Mouse (Mus musculus): ENCODE results near the gene Slc7a6. TPM values are rescaled to one million over a fixed set of nuclear protein-coding genes. Genes with fewer than 3 reads are reported as not detected.

Gene Slc7a6
- 10 to 100 TPM in 1 of 2 experiments, 1 to 10 TPM in 1; 5.8 to 11.0 TPM for total RNA-seq (2021)
- long read RNA-seq, experiment 1, partial matches to known transcripts, result 0 of 1 reads
- long read RNA-seq, experiment 1, other reads (novel, unspliced or antisense), result 1 of 1 reads
- long read RNA-seq, experiment 2, partial matches to known transcripts, result 1 of 2 reads
- long read RNA-seq, experiment 2, other reads (novel, unspliced or antisense), result 1 of 2 reads

DNA sequence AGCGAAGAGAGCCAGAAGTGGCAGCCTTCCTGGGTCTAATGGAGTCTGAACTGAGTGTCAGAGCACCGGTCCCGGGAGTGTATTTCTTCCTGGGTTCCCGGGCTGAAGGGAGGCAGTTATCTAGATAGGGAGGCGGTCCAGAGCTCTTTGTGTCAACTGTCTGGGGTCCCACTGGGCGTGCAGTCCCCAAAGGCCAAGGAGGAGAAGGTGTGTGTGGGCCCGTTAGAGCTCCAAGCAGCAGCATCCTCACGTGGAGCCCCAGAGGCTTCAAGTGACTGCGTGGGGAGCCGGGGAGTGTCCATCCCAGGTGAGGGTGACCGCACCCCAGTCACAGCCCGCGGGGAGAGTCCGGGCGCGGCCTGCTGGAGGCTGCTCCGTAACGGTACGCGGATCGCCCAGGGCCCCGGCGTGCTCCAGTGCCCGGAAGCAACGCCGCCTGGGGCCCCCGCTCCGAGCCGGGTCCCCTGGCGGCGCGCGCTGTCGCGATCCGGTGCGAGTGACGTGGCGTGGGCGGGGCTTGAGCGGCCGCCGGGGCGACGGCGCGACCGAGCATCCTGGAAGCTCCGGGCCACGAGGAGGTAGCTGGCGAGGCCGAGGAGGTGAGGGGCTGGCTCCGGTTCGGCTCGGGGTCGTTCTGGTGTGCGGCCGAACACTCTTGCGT lies at the start of gene Slc7a6:
Gene Slc7a6 (plus strand): TSS at position 502 of the 661 bp plus-strand sequence.
- DNase-seq, result peak; percentile 83

DNA sequence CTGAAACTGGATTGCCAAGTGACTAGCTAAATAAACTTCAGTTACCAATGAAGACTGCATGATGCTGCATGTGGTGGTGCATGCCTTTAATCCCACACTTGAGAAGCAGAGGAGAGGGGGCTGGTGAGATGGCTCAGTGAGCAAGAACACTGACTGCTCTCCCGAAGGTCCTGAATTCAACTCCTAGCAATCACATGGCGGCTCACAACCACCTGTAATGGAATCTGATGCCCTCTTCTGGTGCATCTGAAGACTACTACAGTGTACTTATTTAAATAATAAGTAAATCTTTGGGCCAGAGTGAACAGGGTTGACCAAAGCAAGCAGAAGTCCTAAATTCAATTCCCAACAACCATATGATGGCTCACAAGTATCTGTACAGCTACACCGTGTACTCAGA lies 45.2 kb upstream of the Slc7a6 start:
- no peak for DNase-seq

DNA sequence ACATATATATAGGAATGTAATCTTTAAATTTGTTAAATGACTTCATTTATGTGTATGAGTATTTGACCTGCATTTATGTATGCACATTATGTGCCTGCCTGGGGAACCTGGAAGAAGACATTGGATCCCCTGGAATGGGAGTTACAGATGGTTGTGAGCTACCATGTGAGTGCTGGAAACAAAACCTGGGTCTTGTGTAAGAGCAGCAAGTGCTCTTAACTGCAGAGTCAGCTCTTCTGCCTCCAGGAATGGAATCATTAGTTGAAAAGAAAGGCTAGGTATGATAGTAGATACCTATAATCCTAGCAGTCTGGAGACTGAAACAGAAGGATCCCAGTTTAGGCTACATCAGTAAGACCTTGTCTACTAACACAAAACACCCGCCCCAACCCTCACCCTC lies 42.6 kb upstream of the Slc7a6 start:
- no peak for DNase-seq

DNA sequence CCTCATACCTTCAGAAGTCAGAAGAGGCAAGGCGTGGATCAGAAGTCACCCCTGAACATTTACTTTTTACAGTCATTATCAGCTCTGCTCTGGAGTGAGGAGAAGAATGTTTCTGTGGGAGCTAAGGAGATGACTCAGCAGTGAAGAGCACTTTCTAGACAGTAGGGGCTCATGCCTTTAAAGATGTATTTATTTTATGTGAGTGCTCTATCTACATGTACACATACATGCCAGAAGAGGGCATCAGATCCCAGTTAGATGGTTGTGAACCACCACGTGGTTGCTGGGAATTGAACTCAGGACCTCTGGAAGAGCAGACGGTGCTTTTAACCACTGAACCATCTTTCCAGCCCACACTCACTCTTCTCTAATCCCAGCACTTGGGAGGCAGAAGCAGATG lies 41.6 kb upstream of the Slc7a6 start:
- DNase-seq, result no peak

DNA sequence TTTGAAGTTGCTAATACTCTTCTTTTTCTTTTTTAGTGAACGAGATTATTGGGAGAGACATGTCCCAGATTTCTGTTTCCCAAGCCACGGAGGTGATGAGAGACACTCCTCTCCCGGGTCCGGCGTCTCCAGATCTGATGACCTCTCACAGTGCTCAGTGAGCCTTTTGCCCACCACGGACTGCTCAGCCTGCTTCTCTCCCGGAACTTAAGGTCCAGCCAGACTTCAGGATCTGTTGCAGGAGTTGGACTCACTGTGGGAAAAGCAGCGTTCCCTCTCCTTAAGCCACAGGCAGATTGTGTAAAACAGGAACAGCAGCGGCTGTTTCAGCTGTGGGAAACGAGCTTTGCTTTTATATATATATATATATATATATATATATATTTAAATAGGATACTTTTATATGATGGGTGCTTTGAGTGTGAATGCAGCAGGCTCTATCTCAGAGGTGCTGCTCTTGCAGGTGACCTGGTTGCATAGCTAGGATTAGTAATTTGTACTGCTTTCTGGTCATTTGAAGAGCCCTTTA lies 40.7 kb upstream of the Slc7a6 start:
- no peak for DNase-seq

DNA sequence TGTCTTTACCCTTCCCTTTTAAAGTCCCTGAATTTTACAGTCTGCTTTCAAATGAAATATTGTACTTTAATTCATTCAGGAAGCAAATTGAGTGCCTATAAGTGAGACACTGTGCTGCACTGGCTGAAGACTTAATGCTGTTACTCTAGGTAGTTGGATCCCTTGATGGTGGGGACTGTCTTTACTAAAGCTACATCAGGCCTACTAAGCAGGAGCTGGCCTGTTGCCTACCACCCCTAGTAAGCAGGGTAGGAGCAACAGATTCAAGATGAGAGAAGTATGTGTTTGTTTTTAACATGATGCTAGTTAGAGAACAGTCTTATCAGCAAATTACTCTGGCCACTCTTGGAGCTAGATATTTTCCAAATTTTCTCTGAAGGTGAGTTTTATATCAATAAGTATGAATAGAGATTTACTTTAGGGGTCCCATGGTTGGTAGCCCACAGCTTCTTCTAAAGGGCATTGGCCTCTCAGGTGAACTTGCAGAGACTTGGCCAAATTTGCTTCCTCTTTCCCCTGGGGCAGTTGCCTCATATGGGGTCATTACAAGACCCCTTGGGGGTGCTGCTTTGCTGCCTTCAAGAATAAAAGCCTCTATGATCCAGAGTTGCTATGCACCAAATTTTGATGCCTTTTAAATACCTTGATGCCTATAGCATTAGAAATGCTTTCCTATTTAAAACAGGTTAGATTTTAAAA lies 39.3 kb upstream of the Slc7a6 start:
- DNase-seq, result peak; percentile 14

DNA sequence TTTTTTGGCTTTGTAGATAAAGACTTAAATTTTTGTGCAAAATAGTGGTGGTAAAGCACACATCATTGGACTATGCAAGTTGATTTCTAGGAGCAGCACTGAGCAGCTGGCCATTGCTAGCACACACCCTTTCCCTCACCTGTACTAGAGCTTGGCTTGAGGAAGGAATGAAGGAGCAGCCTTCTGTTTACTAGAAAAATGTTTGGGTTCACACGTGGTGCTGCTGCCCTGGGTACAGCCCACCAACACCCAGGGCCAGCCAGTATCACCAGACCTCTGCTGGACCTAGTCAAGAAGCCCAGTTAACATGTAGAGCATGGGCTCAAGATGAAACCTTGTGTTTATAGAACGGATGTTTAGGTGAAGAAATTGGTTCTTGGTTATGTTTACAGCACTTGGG lies 38.7 kb upstream of the Slc7a6 start:
- no peak for DNase-seq

DNA sequence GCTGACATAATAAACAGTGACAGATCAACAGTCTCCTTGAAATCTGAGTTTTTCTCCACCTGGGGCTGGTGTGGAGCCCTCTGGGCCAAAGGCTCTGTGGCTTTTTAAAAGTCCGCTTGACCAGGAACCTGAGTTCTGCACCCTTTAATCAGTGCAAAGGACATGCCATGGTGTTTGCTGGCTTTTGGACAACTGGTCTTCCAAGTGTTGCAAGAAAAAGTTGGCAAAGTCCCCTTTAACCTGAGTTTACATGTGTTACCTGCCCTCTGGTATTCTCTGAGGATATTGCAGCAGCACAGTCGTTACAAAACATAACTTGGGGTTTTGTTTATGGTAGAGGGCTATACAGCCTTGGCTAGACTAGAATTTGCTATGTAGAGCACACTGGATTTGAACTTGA lies 38.2 kb upstream of the Slc7a6 start:
- no peak for DNase-seq

DNA sequence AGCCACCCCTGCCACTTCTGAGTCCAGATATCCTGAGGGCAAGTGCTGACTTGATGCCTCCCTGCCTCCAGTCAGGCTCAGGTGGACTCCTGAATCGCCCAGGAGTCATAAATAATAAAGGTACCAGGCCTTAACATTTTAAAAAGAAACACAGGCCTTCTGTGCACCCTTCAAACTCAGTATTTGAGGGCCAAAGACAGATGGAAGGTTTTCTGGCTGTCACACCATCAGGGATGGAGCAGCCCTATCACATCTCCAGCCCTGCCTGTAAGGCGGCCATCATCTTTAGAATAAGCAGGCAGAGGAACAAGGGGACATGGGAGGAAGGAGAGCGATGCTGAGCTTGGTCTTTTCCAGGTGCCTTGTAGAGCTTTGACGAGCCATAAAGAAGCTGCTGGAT lies 37.6 kb upstream of the Slc7a6 start:
- no peak for DNase-seq

DNA sequence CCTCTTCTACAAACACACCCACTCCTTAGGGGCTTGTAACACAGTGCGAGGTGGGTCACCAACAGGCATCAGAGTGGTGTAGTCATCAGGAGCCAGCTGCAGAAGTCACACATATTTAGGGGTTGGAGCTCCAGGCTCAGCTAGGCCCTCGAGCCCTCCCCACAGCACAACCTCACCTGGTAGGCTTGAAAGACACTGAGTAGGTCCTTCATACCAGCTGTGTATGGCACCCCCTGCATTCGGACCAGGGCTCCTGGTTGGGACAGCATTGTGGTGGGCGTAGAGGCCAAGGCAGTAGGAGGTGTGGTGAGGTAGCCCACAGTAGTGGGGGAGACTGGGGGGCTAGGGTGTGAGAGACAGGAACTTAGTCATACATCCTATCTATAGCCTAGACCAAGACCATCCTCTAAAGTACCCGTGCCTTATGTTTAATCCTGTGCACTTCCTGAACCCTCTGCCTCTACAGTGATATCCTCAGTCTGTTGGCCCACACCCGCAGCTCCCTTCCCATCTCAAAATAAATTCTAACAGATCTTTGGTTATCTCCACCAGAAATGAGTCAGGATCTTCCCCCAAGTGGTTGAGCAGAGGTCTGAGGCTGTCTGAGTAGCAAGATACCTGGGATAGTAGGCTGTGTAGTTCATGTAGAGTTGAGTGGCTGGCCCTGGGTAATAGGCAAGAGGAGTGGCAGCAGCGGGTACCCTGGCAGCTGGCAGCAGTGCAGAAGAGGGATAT lies 37.0 kb upstream of the Slc7a6 start:
- DNase-seq, result no peak

DNA sequence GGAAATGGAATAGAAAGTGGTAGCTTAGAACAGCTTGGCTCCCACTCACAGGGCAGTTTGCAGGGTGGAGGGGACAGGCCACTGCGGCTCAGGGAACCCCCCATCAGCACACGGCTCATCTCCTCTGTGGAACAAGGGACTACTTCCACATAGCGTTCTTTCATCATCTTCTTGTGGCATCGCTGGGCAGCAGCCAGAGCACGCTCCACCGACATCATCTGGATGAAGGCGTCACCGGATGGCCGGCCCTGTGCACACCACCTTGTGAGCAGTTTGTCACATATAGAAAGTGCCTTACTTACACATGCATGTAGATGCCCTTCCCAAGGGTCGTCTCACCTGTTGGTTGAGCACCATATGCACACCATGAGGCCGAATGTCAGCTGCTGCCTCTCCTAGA lies 36.3 kb upstream of the Slc7a6 start:
- no peak for DNase-seq

DNA sequence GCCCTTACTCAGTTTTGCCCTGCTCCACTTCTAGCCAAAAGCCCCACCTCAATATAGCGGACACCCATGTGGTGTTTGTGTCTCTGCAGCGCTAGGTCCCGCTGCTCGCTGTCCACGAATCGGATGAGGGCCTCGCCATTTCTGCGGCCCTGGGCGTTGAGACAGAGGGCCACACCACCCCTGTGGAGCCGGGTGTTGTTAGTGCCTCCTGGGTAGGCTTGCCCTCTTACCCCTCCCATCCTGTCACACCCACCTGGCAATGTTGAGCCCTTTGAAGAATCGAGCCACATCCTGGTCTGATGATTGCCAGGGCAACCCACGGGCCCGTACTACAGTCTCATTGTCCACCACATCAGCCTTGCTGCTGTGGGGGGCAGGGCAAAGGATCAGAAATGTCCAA lies 35.1 kb upstream of the Slc7a6 start:
- DNase-seq, result no peak

DNA sequence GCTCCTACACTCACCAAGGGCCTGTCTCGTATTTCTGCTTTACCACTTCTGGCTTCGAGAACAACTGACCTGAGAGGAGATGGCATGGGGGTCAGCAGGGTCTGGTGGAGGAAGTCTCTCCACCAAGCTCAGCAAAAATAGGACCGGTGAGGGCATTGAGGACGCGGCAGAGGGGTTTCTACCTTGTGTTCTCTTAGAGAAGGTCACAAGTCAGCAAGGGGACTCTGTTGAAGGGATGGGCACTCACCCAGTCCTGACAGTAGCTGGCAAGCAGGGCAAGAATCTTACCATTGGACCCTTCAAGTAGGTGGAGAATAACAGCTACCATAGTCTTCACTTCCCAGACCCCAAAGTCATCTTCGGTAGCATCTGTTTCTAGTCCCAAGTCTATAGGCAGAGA lies 34.7 kb upstream of the Slc7a6 start:
- no peak for DNase-seq

DNA sequence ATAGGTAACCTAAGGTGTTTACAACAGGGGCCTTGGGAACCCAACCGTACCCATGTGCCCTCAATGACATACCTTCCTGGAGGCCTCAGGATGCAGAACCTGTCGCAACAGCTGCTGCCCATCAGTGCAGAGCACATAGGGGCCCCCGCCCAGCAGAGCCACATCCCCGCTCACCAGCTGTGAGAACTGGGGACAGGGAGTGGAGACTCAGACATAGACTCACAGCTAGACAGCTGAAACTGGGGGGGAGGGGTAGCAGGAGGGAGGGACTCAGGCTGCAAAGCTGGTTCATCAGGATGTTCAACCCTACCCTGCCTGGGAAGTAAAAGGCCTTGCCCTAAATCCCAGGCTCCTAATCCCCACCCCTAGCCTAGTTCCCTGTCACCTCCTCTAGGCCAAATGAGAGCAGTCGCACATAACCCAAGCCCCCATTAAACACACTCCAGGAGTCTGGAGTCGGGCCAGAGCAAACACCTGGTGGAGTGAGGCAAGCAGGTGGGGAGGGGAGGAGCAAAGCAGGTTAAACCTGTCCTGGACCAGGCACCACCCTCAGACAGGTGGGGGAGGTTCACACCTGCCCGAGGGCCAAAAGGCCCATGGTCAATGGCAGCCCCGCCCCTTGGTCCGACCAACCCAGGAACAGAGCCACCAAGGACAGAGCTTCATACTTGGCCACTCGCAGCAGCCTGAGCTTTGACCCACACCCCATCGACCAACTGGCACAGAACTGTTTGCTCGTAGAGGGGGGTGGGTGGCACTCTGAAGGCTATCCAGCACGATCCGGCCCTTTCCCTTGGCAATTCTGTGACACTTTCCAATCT lies 33.7 kb upstream of the Slc7a6 start:
- DNase-seq, result no peak

DNA sequence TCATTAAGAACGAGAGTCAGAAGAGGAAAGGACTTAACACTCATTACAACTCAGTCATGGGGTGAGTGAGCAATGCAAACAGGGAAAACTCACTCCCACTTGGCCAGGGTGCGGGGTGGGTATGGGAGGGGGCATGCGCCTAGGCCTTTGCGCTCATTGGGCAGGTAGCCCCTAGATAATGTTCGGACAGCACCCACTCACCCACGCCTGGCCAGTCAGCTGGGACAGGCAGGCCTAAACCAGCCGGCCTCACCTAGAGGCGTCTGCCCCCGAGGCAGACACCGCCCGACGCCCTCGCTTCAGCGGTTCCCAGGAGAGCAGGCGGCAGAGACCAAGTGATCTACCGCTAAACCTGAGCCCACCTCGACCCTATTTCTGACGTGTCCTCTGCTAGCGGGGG lies 33.0 kb upstream of the Slc7a6 start:
- DNase-seq, result no peak

DNA sequence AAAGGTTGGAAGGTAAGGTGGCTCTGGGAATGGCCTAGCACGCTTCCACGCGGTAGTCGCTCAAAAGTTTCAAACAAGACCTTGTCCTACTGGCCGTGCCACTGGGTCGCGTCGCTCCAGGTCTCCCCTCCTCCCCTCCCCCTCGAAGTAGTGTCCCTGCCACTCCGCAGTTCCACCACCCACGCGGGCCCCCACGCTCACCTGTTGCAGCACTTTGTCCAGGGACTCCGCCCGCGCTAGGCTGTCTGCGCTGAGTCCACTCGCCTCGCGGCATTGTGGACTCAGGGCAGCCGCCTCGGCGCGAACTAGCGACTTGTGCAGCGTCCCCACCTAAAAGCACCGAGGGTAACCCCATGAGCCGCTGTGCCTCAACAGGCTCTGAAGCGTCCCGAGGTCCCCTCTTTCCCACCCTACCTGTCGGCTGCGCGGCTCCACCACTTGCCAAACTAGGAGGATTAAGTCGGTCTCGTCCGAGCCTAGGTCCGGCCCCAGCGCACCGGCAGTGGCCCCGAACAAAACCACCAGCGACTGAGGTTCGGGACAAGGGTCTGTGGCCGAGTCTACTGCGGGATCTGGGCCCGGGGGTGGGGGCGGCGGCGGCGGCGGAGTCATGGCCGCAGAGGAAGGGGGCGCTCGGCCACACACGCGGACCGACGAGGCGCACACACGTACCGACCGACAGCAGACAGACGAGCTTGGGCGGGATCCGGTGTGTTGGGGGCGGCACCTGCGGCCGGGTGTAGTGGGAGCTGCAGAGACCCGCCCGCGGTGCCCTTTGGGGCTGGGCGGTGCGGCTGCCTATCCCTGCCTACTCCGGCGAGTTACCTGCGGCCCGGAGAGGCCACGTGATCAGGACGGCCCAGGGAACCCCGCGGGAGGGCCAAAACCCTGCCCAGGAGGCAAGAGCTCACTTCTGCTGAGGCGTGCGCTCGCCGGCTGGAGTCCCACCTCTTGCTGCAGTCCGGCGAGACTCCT lies 32.2 kb upstream of the Slc7a6 start, which contains the start of gene Esrp2:
Gene Esrp2 (minus strand): TSS at position 819 of the 975 bp plus-strand sequence.
- DNase-seq, result peak; percentile 37

DNA sequence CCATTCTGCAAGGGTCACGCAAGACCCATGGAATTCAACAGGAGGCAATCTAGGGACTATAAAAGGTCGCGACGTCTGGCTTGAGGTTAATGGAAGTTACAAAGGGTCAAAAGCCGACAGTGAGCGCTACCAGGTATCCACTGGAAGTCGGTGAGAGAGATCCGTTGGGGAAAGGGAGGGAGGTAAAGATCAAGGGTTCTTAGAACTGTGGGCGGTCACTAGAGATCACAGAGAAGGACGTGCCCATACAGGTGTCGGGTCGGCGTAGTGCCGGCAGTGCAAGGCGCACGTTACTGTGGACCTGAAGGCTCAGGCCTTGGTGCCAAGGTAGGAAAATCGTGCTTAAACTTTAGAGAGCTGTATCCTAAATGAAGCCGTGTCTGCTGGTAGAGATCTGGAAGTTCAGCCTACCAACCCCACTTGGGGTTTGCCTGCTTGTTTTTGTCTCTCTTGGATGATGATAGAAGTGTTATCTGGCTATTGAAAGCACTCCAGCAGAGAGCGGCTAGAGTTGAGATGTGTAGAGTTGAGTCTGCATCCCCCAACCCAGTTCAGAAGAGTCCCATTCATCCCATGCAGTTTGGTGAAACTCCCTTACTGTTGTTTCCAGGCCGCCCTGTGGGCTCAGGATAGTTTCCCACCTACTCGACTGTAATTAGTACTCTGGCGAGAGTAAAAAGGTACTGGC lies 31.3 kb upstream of the Slc7a6 start:
- no peak for DNase-seq

DNA sequence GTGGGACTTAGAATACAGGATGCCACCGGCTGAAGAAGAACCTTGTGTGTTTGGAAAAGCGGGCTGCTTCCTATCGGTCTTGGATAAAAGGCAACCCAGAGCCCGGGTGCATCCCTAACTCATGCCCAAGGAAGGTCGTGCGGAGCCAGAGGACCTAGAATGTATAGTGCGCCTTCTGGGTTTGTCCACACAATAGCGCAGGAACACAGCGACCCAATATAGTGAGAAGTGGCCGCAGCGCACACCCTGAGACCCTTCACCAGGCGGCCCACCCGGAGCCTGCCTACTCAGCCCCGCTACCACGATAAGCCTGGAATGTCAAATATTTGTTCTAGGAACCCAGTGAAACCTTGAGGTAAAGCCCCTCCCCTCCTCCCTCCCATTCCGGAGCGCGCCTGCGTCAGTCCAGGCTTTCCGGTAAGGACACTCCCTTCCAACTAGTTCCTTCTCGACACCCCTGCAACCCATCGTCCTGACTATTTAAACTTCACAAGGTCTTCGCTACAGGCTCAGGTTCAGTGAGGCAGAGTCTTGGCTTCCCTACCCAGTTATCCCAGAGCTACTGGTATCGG lies 30.7 kb upstream of the Slc7a6 start:
- no peak for DNase-seq

DNA sequence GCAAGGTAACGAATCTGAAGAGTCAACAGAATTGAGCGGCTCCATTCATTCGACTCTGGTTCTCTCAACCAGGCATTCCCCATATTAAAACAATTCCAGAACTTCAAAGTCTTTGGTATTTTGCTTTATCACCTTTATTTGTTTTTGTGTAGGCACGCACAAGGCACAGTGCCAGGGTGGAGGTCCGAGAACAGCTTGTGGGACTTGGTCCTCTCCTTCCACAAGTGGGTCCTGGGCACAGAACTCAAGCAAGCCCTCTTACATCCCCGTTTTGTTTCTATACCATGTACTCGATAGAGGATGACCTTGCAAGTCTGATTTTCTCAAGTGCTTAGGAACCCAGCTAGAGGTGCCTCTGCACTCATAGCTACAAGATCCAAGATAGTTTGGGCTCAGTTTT lies 30.0 kb upstream of the Slc7a6 start:
- DNase-seq, result no peak

DNA sequence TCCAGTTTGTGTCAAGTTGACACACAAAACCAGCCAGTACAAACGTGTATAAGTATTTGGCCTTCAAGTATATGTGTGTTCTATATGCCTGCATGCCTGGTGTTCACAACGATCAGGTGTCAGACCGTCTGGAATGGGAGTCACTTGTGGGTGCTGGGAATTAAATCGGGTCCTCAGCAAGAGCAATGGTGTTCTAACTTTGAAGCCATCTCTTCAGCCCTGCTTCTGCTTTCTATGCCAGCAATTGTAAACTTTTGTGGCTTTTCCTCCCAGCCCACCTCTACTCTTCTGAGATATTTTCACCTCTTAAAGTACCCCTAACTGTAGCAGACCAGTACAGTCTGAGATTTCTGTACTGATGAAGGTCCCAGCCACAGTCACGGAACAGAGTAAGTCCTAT lies 28.5 kb upstream of the Slc7a6 start:
- no peak for DNase-seq
